Mouse (Mus musculus): ENCODE measurements around the gene Rybp.

Rybp gene

GRCm38 (mm10) chr6:100287334-100288015 lies at the start of gene Rybp:
TSS of gene Rybp (minus strand) at chr6:100287485.
- in situ Hi-C loops (cut with MboI; ENCODE audit: low sequenced_read_pairs), result no loop called here

DNA sequence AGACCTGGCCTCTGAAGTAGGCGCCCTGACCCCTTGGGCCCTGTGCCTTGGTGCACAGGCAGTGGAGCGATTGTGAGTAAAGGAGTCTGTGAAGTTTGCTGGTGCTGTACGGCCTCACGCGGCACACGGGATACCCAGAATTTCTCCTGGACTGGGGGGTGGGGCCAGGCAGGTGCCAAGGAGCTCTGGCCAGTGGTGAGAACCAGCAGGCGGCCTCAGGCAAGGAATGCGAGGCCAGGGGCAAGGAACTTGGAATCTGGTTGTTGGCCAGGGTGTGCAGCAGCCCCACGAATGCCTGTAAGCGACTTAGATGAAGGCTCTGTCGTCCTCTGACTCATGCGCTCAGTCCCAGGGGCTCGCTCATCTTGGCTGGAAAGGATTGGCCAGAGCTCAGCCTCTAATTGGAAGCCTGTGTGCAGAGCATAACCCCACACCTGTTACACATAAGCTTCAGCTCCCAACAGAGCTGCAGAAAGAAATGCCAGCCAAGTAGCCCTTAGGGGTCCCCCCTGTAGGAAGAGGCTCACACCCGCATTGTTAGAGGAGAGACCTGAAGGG lies 49.4 kb upstream of the Rybp start:
- in situ Hi-C loops (cut with MboI; ENCODE audit: low sequenced_read_pairs), result no loop called here

- in situ Hi-C loops (cut with MboI; ENCODE audit: low sequenced_read_pairs), result no loop called here
These were observed 48.3 kb upstream of the Rybp start for GRCm38 (mm10) chr6:100335506-100336144.

DNA sequence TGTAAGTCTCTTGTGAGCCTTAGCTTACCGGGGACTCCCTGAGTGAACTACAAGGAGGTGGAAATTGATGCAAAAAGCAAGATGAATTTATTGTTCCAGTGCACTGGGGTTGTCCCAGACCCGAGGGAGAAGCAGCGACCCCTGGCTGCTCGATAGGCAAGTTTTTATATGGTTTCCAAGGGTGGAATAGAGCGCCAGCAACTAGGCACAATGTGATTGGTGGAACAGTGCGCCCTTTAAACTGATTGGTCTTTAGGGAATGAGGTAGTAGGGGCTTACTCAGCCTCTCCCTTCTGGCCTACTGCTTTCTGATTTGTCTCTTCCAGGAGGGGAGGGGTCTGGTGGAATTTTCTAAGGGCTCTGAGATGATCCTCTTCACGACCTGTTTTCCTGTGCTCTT lies 46.5 kb upstream of the Rybp start:
- in situ Hi-C loops (cut with MboI; ENCODE audit: low sequenced_read_pairs), result no loop called here

GRCm38 (mm10) chr6:100332479-100332878 lies 45.2 kb upstream of the Rybp start:
- in situ Hi-C loops (cut with MboI; ENCODE audit: low sequenced_read_pairs), result no loop called here

- in situ Hi-C loops (cut with MboI; ENCODE audit: low sequenced_read_pairs), result no loop called here
These were observed 44.3 kb upstream of the Rybp start for GRCm38 (mm10) chr6:100331582-100331981.

DNA sequence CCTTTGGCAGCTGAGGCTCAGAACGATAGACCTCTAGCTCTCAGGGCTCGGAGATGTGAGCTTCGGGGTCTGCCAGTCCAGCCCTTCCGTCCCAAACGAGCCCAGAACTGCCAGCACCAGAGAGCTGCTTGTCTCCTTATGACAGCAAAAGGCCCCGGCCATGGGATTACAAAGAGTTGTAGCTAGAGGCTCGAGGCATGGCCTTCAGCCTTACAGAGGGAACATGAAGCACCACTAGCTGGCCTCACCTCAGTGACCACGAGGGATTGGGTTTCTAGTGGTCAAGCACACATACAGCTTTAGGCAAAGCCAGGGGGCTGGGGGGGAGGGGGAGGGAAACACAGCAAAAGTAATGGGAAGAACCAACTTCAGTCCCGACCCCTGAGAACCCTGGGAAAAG lies 43.8 kb upstream of the Rybp start:
- in situ Hi-C loops (cut with MboI; ENCODE audit: low sequenced_read_pairs), result no loop called here

DNA sequence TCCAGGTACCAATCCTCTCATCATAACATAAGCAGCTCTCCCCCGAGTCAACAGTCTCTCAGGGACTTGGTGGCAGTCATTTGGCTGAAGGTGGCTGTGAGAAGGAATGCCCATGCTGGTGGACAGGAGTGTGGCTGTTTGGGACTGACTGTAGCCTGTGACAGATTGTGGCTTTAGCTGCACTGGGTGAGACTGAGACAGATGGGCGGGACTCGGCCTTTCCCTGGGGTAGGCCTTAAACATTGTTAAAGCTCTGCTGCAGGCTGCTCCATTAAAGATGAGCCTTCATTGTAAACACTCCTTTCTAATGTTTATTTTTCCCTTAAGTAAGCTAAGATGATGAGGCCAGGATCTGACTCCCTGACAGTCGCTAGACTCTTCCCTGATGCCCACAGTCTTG lies 42.3 kb upstream of the Rybp start:
- in situ Hi-C loops (cut with MboI; ENCODE audit: low sequenced_read_pairs), result no loop called here

DNA sequence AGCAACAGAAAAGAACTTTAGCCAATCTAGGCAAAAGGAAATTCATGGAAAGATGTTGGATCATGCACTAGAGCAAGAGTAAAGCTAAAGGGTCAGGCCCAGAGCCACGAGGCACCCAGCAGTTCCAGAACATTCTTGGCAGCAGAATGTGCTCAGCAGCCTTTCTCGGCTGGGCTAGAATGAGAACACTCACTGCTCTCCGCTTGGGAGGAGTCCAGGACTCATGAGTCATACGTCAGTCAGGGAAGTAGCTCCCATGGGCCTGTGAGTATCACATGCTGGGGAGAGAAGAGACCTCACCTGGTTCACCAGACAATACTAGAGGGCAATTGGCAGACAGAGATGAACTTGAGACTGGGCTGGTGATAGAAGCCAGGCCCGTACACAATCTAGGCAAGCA lies 39.8 kb upstream of the Rybp start:
- in situ Hi-C loops (cut with MboI; ENCODE audit: low sequenced_read_pairs), result no loop called here

DNA sequence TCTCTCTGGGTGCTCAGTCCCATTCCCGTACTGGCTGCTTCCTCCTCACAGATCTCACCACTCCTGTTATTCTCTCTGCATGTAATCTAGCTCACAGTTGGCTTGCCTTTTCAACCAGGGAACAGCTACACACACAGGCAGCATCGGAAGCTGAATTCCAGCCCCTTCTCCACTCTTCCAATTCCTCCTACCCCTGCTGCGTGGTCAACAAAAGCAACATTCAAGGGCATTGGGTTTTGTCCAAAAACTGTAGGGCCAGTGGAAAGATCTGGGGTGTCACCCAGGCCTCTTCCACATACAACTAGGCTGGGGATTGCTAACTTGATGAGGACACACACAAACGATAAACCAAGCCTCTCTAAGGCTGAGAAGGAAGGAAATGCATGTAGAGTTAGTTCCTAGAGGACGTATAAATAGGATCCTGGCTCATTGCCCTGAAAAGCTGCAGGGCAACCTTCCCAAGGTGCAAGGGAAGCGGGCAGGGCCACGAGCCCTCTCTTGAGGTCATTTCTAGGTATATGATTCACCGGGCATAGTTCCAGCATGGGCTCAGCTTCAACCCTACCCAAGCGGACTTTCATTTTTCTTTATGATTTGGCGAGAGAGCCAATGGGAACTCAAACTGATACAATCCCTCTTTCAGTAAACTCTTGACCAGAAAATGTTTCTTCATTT lies 36.6 kb upstream of the Rybp start:
- in situ Hi-C loops (cut with MboI; ENCODE audit: low sequenced_read_pairs), result no loop called here

- in situ Hi-C loops (cut with MboI; ENCODE audit: low sequenced_read_pairs), result no loop called here
These were observed 35.3 kb upstream of the Rybp start for GRCm38 (mm10) chr6:100322561-100322960.

DNA sequence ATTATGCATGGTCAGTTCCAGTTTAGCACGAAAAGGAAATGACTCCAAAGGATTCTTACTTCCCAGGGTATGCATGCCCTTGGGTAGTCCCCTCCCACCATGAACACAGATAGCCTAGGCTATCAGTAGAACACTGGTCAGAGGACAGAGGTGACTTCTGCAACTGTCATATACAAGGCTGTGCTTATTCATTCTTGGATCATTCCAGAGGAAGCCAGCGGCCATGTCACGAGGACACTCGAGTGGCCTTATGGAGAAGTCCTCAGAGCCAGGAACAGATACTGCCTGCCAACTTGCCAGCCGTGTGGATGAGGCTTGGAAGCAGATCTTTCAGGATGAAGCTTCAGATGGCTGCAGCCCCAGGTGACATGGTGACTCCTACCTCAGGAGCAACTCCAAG lies 34.9 kb upstream of the Rybp start:
- in situ Hi-C loops (cut with MboI; ENCODE audit: low sequenced_read_pairs), result no loop called here

- in situ Hi-C loops (cut with MboI; ENCODE audit: low sequenced_read_pairs), result no loop called here
These were observed 26.9 kb upstream of the Rybp start for GRCm38 (mm10) chr6:100314201-100314600.

GRCm38 (mm10) chr6:100311167-100311566 lies 23.9 kb upstream of the Rybp start:
- in situ Hi-C loops (cut with MboI; ENCODE audit: low sequenced_read_pairs), result no loop called here

- in situ Hi-C loops (cut with MboI; ENCODE audit: low sequenced_read_pairs), result no loop called here
These were observed 17.5 kb upstream of the Rybp start for GRCm38 (mm10) chr6:100304831-100305230.

- in situ Hi-C loops (cut with MboI; ENCODE audit: low sequenced_read_pairs), result no loop called here
These were observed 14.3 kb upstream of the Rybp start for GRCm38 (mm10) chr6:100301410-100302108.

DNA sequence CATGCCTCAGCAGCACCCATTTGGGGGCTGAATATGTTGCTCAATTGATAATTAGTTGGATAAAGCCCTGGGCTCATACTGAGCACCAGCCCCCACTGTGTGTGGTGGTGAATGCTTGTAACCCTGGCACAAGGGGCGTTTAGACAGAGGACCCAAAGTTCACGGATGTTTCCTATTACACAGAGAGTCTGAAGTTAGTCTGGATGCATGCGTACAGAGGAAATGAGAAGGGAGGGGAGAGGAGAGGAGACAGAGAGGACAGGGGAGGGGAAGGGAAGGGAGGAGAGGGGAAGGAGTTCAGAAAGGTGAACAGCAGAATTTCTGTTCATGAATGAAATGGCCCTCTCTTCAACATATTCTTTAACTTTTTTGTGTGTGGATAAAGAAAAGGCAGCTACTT lies 13.5 kb upstream of the Rybp start:
- in situ Hi-C loops (cut with MboI; ENCODE audit: low sequenced_read_pairs), result no loop called here

- in situ Hi-C loops (cut with MboI; ENCODE audit: low sequenced_read_pairs), result no loop called here
These were observed 11.7 kb upstream of the Rybp start for GRCm38 (mm10) chr6:100298945-100299344.

DNA sequence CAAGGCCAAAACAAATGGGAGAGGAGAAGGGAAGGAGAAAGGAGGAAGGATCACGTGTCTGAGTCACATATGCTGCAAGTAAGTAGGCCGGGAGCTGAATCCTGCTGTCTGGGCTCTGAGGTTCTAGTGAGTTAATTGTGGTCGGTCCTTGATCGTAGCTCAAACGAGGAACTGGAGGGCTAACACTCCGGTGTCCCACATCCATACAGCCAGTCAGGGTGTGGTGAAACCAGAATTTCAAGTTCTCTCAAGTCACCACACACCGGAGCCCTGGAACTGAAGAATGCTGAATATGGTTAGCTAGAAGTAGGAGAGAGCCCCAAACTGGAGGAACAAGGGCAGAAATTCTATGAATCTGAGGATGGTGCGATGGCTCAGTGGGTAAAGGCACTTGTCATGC lies 10.3 kb upstream of the Rybp start:
- in situ Hi-C loops (cut with MboI; ENCODE audit: low sequenced_read_pairs), result no loop called here

GRCm38 (mm10) chr6:100292411-100292810 lies 5.1 kb upstream of the Rybp start:
- in situ Hi-C loops (cut with MboI; ENCODE audit: low sequenced_read_pairs), result no loop called here

- in situ Hi-C loops (cut with MboI; ENCODE audit: low sequenced_read_pairs), result no loop called here
These were observed 1.8 kb upstream of the Rybp start for GRCm38 (mm10) chr6:100289058-100289457.

DNA sequence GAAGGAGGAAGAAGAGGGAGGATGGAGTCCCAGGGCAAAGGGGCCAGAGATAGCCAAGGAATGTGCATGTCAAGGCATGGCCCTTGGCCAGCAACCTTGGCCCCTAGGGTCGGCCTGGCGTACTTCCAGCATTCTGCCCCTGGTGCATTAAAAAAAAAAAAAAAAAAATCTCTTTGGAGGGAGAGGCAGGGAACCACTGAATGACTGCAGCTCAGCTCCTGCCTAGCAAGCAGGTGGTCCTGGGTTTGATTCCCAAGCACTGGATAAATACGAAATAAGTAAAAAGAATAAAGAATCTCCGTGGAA lies 1.4 kb upstream of the Rybp start:
- in situ Hi-C loops (cut with MboI; ENCODE audit: low sequenced_read_pairs), result no loop called here
